Mouse (Mus musculus): ENCODE results near the gene Negr1. TPM values are rescaled to one million over a fixed set of nuclear protein-coding genes. Genes with fewer than 3 reads are reported as not detected.

Gene Negr1
- total and polyA plus RNA-seq, 3 experiments: not detected

- Histone ChIP-seq H3K4me3 (replicated peaks in 1 of 3; ENCODE audit: low read depth in 2 of 3, low read length in 2 of 3, poor library complexity in 1 of 3) (no peak overlapping the region), H3K27me3 (replicated peaks) (no peaks in the 10 kb centered on the region), H3K9ac (ENCODE audit: insufficient read depth, low read depth) (no peak overlapping the region), H3K9me3 (replicated peaks; ENCODE audit: low read length) (no peaks in the 10 kb centered on the region), H3K79me2 (replicated peaks; ENCODE audit: control insufficient read depth, extremely low read depth, insufficient read depth, poor library complexity, severe bottlenecking) (no peaks in the 10 kb centered on the region), H3K27ac (ENCODE audit: insufficient read depth, low read depth) (no peak overlapping the region), H3K4me1 (ENCODE audit: control insufficient read depth in 1 of 2, insufficient read depth in 2 of 2) (no peaks in the 10 kb centered on the region), H3K36me3 (replicated peaks in 1 of 2; ENCODE audit: control insufficient read depth in 1 of 2, insufficient read depth in 1 of 2, low read length in 1 of 2) (no peaks in the 10 kb centered on the region), H3K4me2 (ENCODE audit: insufficient read depth, low read depth, poor library complexity, severe bottlenecking) (no peak overlapping the region)
- DNase-seq (ENCODE audit: extremely low read depth): no peak
- in situ Hi-C loops (cut with MboI; ENCODE audit: low pct_ligation_motif_present, low pct_unique_long_range_greater_than_20kb, low sequenced_read_pairs) (no loop called here), dilution Hi-C loops (cut with MboI; ENCODE audit: extremely low pct_ligation_motif_present, extremely low pct_unique_long_range_greater_than_20kb, low sequenced_read_pairs) (no loop called here)
- TF ChIP-seq RCOR1 (conservative IDR thresholded peaks at IDR 0.05; ENCODE audit: low read depth, low read length): no peak
- no peak for TF ChIP-seq NRF1 (IDR thresholded peaks at IDR 0.05; ENCODE audit: low read depth, low read length)
- no peak for TF ChIP-seq EP300 (IDR thresholded peaks at IDR 0.05; ENCODE audit: low read length)
- no peak for TF ChIP-seq ZC3H11A (IDR thresholded peaks at IDR 0.05; ENCODE audit: low read depth, low read length)
- no peak for TF ChIP-seq NELFE (IDR thresholded peaks at IDR 0.05; ENCODE audit: low read depth, low read length)
- TF ChIP-seq POLR2AphosphoS2 (IDR thresholded peaks at IDR 0.05; ENCODE audit: low read depth, low read length): no peak
- no peak for TF ChIP-seq IRF4 (IDR thresholded peaks at IDR 0.05; ENCODE audit: low read depth, low read length)
- no peak for TF ChIP-seq TBP (conservative IDR thresholded peaks at IDR 0.05; ENCODE audit: low read depth, low read length)
- TF ChIP-seq GABPA (IDR thresholded peaks at IDR 0.05; ENCODE audit: insufficient replicate concordance, low read depth, low read length): no peak
- TF ChIP-seq MAFK (IDR thresholded peaks at IDR 0.05; ENCODE audit: insufficient replicate concordance, low read length): no peak
- no peak for TF ChIP-seq PAX5 (IDR thresholded peaks at IDR 0.05; ENCODE audit: low read length)
- no peak for TF ChIP-seq CHD1 (IDR thresholded peaks at IDR 0.05; ENCODE audit: low read depth, low read length)
- TF ChIP-seq MAX (IDR thresholded peaks at IDR 0.05; ENCODE audit: low read length): no peak
- no peak for TF ChIP-seq SMC3 (IDR thresholded peaks at IDR 0.05; ENCODE audit: low read depth, low read length)
- TF ChIP-seq JUND (conservative IDR thresholded peaks at IDR 0.05; ENCODE audit: low read depth, low read length): no peak
Observed at GRCm38 (mm10) chr3:157021632-157022031, 460.0 kb downstream of the Negr1 start.

- Histone ChIP-seq H3K4me2 (ENCODE audit: insufficient read depth, low read depth, poor library complexity, severe bottlenecking) (no peak overlapping the region), H3K27ac (ENCODE audit: insufficient read depth, low read depth) (no peak overlapping the region)
Observed at GRCm38 (mm10) chr3:157024580-157024979, 463.0 kb downstream of the Negr1 start.

More at GRCm38 (mm10) chr3:157024580-157024979, 463.0 kb downstream of the Negr1 start:
- no peaks in the 10 kb centered on the region for H3K4me1 ChIP-seq (ENCODE audit: control insufficient read depth in 1 of 2, insufficient read depth in 2 of 2)
- no peak overlapping the region for H3K4me3 ChIP-seq (replicated peaks in 1 of 3; ENCODE audit: low read depth in 2 of 3, low read length in 2 of 3, poor library complexity in 1 of 3)
- H3K9ac ChIP-seq (ENCODE audit: insufficient read depth, low read depth): no peak overlapping the region
- H3K79me2 ChIP-seq (replicated peaks; ENCODE audit: control insufficient read depth, extremely low read depth, insufficient read depth, poor library complexity, severe bottlenecking): no peaks in the 10 kb centered on the region
- H3K27me3 ChIP-seq (replicated peaks): no peaks in the 10 kb centered on the region
- TF ChIP-seq EP300 (IDR thresholded peaks at IDR 0.05; ENCODE audit: low read length) (no peak), RAD21 (IDR thresholded peaks at IDR 0.05; ENCODE audit: low read depth, low read length) (no peak), MXI1 (IDR thresholded peaks at IDR 0.05; ENCODE audit: low read depth, low read length) (no peak), SIN3A (IDR thresholded peaks at IDR 0.05; ENCODE audit: low read length) (no peak), TCF12 (IDR thresholded peaks at IDR 0.05; ENCODE audit: low read depth, low read length) (no peak), TBP (conservative IDR thresholded peaks at IDR 0.05; ENCODE audit: low read depth, low read length) (no peak), PAX5 (IDR thresholded peaks at IDR 0.05; ENCODE audit: low read length) (no peak), ELF1 (IDR thresholded peaks at IDR 0.05; ENCODE audit: low read depth, low read length) (no peak), GABPA (IDR thresholded peaks at IDR 0.05; ENCODE audit: insufficient replicate concordance, low read depth, low read length) (no peak), JUN (IDR thresholded peaks at IDR 0.05; ENCODE audit: insufficient read depth, low read depth, low read length) (no peak)
- dilution Hi-C loops (cut with MboI; ENCODE audit: extremely low pct_ligation_motif_present, extremely low pct_unique_long_range_greater_than_20kb, low sequenced_read_pairs): no loop called here
- H3K36me3 ChIP-seq (replicated peaks in 1 of 2; ENCODE audit: control insufficient read depth in 1 of 2, insufficient read depth in 1 of 2, low read length in 1 of 2): no peaks in the 10 kb centered on the region
- in situ Hi-C loops (cut with MboI; ENCODE audit: low pct_ligation_motif_present, low pct_unique_long_range_greater_than_20kb, low sequenced_read_pairs): no loop called here
- no peak for DNase-seq (ENCODE audit: extremely low read depth)
- no peaks in the 10 kb centered on the region for H3K9me3 ChIP-seq (replicated peaks; ENCODE audit: low read length)
